Mouse (Mus musculus): ENCODE measurements around the gene Clcn5. TPM values are rescaled to one million over a fixed set of nuclear protein-coding genes. Genes with fewer than 3 reads are reported as not detected.

The Clcn5 gene
- polyA plus RNA-seq, 1 experiment from 2014 or later: 1.3 TPM

DNA sequence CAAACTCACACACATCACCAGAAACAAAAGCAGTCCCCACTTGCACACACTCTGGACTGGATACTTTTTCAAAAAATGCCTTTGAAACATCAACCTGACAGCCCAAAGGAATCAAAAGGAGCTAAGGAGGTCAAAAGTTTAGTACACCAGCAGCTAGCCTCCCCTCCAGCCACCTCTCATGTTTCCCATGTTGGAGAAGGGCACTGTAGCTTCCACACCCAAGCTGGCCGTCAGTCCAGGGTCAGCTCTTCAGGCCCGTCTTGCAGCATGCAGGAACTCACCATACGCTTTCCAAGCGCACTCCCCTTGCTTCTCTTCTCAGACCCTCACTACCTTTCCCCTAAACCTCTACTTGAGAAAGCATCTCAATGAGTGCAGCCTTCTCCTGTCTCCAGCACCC is 4.5 kb downstream of the Clcn5 start:
- WGBS (ENCODE audit: insufficient replicate concordance): 74% methylated on average over 4 of the region's 4 CpGs
- Histone ChIP-seq H3K9ac (replicated peaks) (no peak overlapping the region), H3K9me3 (ENCODE audit: low read length) (no peaks in the 10 kb centered on the region), H3K4me1 (ENCODE audit: insufficient read depth) (no peaks in the 10 kb centered on the region), H3K36me3 (replicated peaks; ENCODE audit: insufficient read depth, low read length) (no peaks in the 10 kb centered on the region), H3K4me3 (ENCODE audit: low read depth, low read length) (no peak overlapping the region), H3K27me3 (ENCODE audit: insufficient read depth, low read length) (no peaks in the 10 kb centered on the region), H3K4me2 (ENCODE audit: low read depth, low read length) (no peak overlapping the region), H3K27ac (ENCODE audit: low read depth) (no peak overlapping the region)
- TF ChIP-seq CTCF (IDR thresholded peaks at IDR 0.05; ENCODE audit: low read depth) (no peak), EP300 (IDR thresholded peaks at IDR 0.05; ENCODE audit: low read depth) (no peak)
- no peak for ATAC-seq
- no peak for DNase-seq

DNA sequence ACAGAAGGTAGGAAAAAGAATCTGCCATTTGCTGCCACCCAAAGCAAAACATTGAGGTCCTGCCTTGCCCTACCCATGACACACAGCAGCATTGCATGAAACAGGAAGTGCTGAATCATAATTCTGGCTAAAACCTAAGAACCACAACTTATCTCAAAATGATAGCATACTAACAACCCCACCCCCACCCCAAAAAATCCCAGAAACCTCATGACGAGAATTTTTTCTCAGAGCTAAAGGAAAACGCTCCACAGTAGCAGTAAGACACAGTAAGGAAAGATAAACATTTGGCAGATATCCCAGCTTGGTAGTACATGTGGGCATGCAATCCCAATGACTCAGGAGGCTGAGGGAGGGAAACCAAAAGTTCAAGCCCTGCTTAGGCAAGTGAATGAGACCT is 10.9 kb downstream of the Clcn5 start:
- DNase-seq (no peak), ATAC-seq (no peak)
- WGBS (ENCODE audit: insufficient replicate concordance): 29% methylated on average over 2 of the region's 2 CpGs
- Histone ChIP-seq H3K4me3 (ENCODE audit: low read depth, low read length) (no peak overlapping the region), H3K9ac (replicated peaks) (no peak overlapping the region), H3K36me3 (replicated peaks; ENCODE audit: insufficient read depth, low read length) (no peaks in the 10 kb centered on the region), H3K4me2 (ENCODE audit: low read depth, low read length) (peak overlapping the region; percentile 13; the same call in 1 of the 2 replicates), H3K9me3 (ENCODE audit: low read length) (no peaks in the 10 kb centered on the region), H3K27ac (ENCODE audit: low read depth) (no peak overlapping the region), H3K27me3 (ENCODE audit: insufficient read depth, low read length) (no peaks in the 10 kb centered on the region), H3K4me1 (ENCODE audit: insufficient read depth) (no peaks in the 10 kb centered on the region)
- TF ChIP-seq CTCF (IDR thresholded peaks at IDR 0.05; ENCODE audit: low read depth) (no peak), EP300 (IDR thresholded peaks at IDR 0.05; ENCODE audit: low read depth) (no peak)

DNA sequence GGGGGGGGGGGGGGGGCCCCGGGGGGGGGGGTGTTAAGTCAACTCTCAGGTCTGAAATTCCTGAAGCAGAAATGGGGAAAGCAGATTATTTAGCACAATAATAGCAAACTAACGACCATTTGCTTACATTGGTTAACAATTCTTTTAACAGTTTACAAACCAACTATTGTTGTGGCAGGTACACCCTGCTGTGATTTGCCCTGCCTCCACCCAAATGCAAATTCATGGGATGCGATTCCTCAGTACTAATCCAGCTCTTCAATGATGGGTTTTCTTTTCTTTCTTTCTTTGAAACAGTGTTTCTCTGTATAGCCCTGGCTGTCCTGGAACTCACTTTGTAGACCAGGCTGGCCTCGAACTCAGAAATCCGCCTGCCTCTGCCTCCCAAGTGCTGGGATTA is 12.3 kb downstream of the Clcn5 start:
- H3K27ac ChIP-seq (ENCODE audit: low read depth): no peak overlapping the region
- H3K4me1 ChIP-seq (ENCODE audit: insufficient read depth): no peaks in the 10 kb centered on the region
- no peak overlapping the region for H3K4me2 ChIP-seq (ENCODE audit: low read depth, low read length)
- H3K9ac ChIP-seq (replicated peaks): no peak overlapping the region
- DNase-seq (no peak), ATAC-seq (no peak)
- WGBS (ENCODE audit: insufficient replicate concordance): 46% methylated on average over 5 of the region's 5 CpGs
- TF ChIP-seq EP300 (IDR thresholded peaks at IDR 0.05; ENCODE audit: low read depth) (no peak), CTCF (IDR thresholded peaks at IDR 0.05; ENCODE audit: low read depth) (no peak)
- no peaks in the 10 kb centered on the region for H3K9me3 ChIP-seq (ENCODE audit: low read length)
- H3K4me3 ChIP-seq (ENCODE audit: low read depth, low read length): no peak overlapping the region
- no peaks in the 10 kb centered on the region for H3K27me3 ChIP-seq (ENCODE audit: insufficient read depth, low read length)
- H3K36me3 ChIP-seq (replicated peaks; ENCODE audit: insufficient read depth, low read length): no peaks in the 10 kb centered on the region

DNA sequence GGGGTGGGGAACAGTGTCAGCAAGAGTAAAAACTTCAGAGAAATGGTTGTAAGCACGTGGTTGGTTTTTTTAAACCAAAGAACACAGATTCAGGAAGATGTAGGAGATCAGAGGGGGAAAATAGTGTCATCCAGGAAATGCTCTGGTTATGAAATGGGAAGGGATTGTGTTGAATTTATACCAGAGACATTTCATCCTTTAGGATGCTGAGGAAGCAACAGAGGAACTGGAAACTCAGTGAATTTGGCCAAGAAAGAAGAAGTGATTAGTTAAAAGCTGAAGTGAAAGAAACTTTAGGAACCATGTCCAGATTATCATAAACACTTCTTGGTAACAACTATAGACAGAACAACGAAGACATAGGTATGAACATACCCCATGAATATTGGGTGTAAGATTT is 26.2 kb downstream of the Clcn5 start:
- Histone ChIP-seq H3K27ac (ENCODE audit: low read depth) (no peak overlapping the region), H3K36me3 (replicated peaks; ENCODE audit: insufficient read depth, low read length) (no peaks in the 10 kb centered on the region), H3K27me3 (ENCODE audit: insufficient read depth, low read length) (no peaks in the 10 kb centered on the region), H3K9ac (replicated peaks) (no peak overlapping the region), H3K4me1 (ENCODE audit: insufficient read depth) (no peaks in the 10 kb centered on the region), H3K4me3 (ENCODE audit: low read depth, low read length) (no peak overlapping the region), H3K4me2 (ENCODE audit: low read depth, low read length) (no peak overlapping the region), H3K9me3 (ENCODE audit: low read length) (no peaks in the 10 kb centered on the region)
- DNase-seq: no peak
- no peak for ATAC-seq
- no peak for TF ChIP-seq EP300 (IDR thresholded peaks at IDR 0.05; ENCODE audit: low read depth)
- no peak for TF ChIP-seq CTCF (IDR thresholded peaks at IDR 0.05; ENCODE audit: low read depth)
- WGBS (ENCODE audit: insufficient replicate concordance): 63% methylated on average over 2 of the region's 2 CpGs

DNA sequence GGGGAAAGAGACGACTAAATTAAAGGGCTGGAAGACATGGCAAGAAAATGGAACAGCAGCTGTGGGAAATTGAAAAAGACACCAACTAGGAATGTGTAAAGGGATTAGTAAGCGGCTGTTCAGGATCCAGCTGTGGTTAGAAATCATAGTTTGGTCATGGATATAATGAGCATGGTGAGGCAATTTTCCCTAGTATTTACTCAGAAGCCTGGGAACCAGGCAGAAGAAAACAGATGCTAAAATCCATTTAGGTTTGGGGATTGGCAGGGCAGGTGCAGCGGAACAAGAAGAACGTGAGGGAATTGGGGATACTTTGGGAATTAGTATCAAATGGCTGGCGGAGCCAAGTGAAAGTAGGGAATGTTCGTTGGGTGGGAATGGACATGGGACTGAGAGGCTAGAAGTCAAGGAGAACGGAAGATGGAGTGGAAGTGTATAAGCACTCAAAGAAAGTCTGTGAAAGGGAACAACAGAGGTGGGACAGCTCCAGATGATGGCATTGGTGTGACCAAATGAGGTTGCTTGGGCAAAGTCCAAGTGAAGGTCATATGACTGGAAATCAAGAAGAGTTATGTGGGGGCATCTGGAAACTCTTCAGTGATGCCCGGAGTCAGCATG is 26.9 kb downstream of the Clcn5 start:
- no peaks in the 10 kb centered on the region for H3K36me3 ChIP-seq (replicated peaks; ENCODE audit: insufficient read depth, low read length)
- no peaks in the 10 kb centered on the region for H3K9me3 ChIP-seq (ENCODE audit: low read length)
- DNase-seq (no peak), ATAC-seq (no peak)
- TF ChIP-seq EP300 (IDR thresholded peaks at IDR 0.05; ENCODE audit: low read depth): no peak
- no peak for TF ChIP-seq CTCF (IDR thresholded peaks at IDR 0.05; ENCODE audit: low read depth)
- H3K4me3 ChIP-seq (ENCODE audit: low read depth, low read length): no peak overlapping the region
- no peak overlapping the region for H3K27ac ChIP-seq (ENCODE audit: low read depth)
- H3K4me2 ChIP-seq (ENCODE audit: low read depth, low read length): no peak overlapping the region
- no peak overlapping the region for H3K9ac ChIP-seq (replicated peaks)
- H3K27me3 ChIP-seq (ENCODE audit: insufficient read depth, low read length): no peaks in the 10 kb centered on the region
- no peaks in the 10 kb centered on the region for H3K4me1 ChIP-seq (ENCODE audit: insufficient read depth)
- WGBS (ENCODE audit: insufficient replicate concordance): 84% methylated on average over 8 of the region's 8 CpGs

DNA sequence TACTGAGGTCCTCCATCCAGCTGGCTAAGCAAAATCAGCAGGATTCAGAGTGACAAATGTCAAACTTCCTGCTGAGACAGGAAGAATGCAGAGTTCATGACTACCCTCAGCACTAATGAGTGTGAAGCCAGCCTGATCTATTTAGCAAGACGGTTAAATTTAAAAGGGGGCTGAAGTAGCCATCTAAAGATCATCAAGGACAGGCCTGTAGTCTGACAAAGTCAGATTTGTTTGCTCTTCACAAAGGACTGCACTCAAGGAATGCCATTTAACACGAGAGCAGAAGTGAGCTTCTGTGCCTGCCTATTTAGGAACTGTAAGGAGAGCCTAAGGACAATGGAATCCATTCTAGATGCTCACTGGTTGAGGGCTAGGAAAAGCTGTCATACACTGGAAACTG is 30.2 kb downstream of the Clcn5 start:
- no peak overlapping the region for H3K4me3 ChIP-seq (ENCODE audit: low read depth, low read length)
- no peaks in the 10 kb centered on the region for H3K36me3 ChIP-seq (replicated peaks; ENCODE audit: insufficient read depth, low read length)
- no peak overlapping the region for H3K9ac ChIP-seq (replicated peaks)
- 35% methylated on average over 2 of the region's 2 CpGs for WGBS (ENCODE audit: insufficient replicate concordance)
- no peaks in the 10 kb centered on the region for H3K4me1 ChIP-seq (ENCODE audit: insufficient read depth)
- H3K9me3 ChIP-seq (ENCODE audit: low read length): no peaks in the 10 kb centered on the region
- H3K27ac ChIP-seq (ENCODE audit: low read depth): no peak overlapping the region
- no peak overlapping the region for H3K4me2 ChIP-seq (ENCODE audit: low read depth, low read length)
- no peak for ATAC-seq
- DNase-seq: no peak
- TF ChIP-seq CTCF (IDR thresholded peaks at IDR 0.05; ENCODE audit: low read depth) (no peak), EP300 (IDR thresholded peaks at IDR 0.05; ENCODE audit: low read depth) (no peak)
- H3K27me3 ChIP-seq (ENCODE audit: insufficient read depth, low read length): no peaks in the 10 kb centered on the region
